Mouse (Mus musculus) C2C12 (cell line): ENCODE data around the gene Lyrm9.

ENCODE experiments used
- CTCF ChIP-seq: IDR thresholded peaks from one replicate; pipeline ENCODE4 v1.5.1; 2011; ENCODE audit not compliant: control insufficient read depth, insufficient read depth, insufficient read length
- MYOD1 ChIP-seq: IDR thresholded peaks from one replicate; pipeline ENCODE4 v1.6.1; 2011; ENCODE audit warnings: low read depth; ENCODE audit not compliant: control insufficient read depth, insufficient read length

- TF ChIP-seq CTCF, result no peak
- TF ChIP-seq MYOD1, result no peak
Observed at GRCm38 (mm10) chr11:78866486-78866885, 40.1 kb downstream of the Lyrm9 start.
